Mouse (Mus musculus) mouse embryonic stem cell (cell line): ENCODE measurements around the gene Jph4.

Experiments used
- in situ Hi-C, 2 experiments: fragments of 300-500 bp; cut with MboI; formaldehyde crosslinking; loops; 1 replicate in 1 of 2; 3 replicates in 1 of 2; pipeline ENCODE4 v1.14.3; 2019 to 2020; ENCODE audit warnings: low sequenced_read_pairs in 2 of 2, low pct_unique_long_range_greater_than_20kb in 1 of 2, mixed read lengths in 1 of 2; ENCODE audit not compliant: unreplicated experiment in 1 of 2

Jph4 gene

GRCm38 (mm10) chr14:55122359-55122758 is 5.6 kb upstream of the Jph4 start:
- in situ Hi-C loops, result loop anchor here in 1 of 2 experiments (10.0 kb wide), 2 partner anchors 92 to 332 kb away; no protein-coding TSS in a partner anchor

- in situ Hi-C loops, result loop anchor here in 1 of 2 experiments (10.0 kb wide), 2 partner anchors 93 to 333 kb away; no protein-coding TSS in a partner anchor
Measured at GRCm38 (mm10) chr14:55121947-55122346, 5.2 kb upstream of the Jph4 start.

GRCm38 (mm10) chr14:55119421-55120134 is 2.8 kb upstream of the Jph4 start:
- in situ Hi-C loops, result loop anchor here (10.0 kb wide), 3 partner anchors 95 to 335 kb away; no protein-coding TSS in a partner anchor

- in situ Hi-C loops, result loop anchor here in 1 of 2 experiments (10.0 kb wide), 1 partner anchor 316 kb away; no protein-coding TSS in a partner anchor
Measured at GRCm38 (mm10) chr14:55118852-55119251, 2.1 kb upstream of the Jph4 start.

- in situ Hi-C loops, result loop anchor here in 1 of 2 experiments (10.0 kb wide), 1 partner anchor 319 kb away; no protein-coding TSS in a partner anchor
Measured at GRCm38 (mm10) chr14:55115846-55116245, 889 bp downstream of the Jph4 start.

- in situ Hi-C loops, result loop anchor here in 1 of 2 experiments (10.0 kb wide), 1 partner anchor 320 kb away; no protein-coding TSS in a partner anchor
Measured at GRCm38 (mm10) chr14:55114759-55115701, 1.7 kb downstream of the Jph4 start.

GRCm38 (mm10) chr14:55113975-55114645 is 2.6 kb downstream of the Jph4 start:
- in situ Hi-C loops, result loop anchor here in 1 of 2 experiments (10.0 kb wide), 1 partner anchor 321 kb away; no protein-coding TSS in a partner anchor

- in situ Hi-C loops, result loop anchor here in 1 of 2 experiments (10.0 kb wide), 1 partner anchor 321 kb away; no protein-coding TSS in a partner anchor
Measured at GRCm38 (mm10) chr14:55113351-55113974, 3.3 kb downstream of the Jph4 start.

GRCm38 (mm10) chr14:55111720-55112119 is 5.0 kb downstream of the Jph4 start:
- in situ Hi-C loops, result loop anchor here in 1 of 2 experiments (10.0 kb wide), 1 partner anchor 323 kb away; no protein-coding TSS in a partner anchor

GRCm38 (mm10) chr14:55110076-55110475 is 6.7 kb downstream of the Jph4 start:
- in situ Hi-C loops, result loop anchor here in 1 of 2 experiments (10.0 kb wide), 1 partner anchor 325 kb away; no protein-coding TSS in a partner anchor

GRCm38 (mm10) chr14:55109048-55109873 is 7.5 kb downstream of the Jph4 start:
- in situ Hi-C loops, result no loop called here

- in situ Hi-C loops, result no loop called here
Measured at GRCm38 (mm10) chr14:55108202-55108870, 8.4 kb downstream of the Jph4 start.

- in situ Hi-C loops, result no loop called here
Measured at GRCm38 (mm10) chr14:55106990-55107389, 9.7 kb downstream of the Jph4 start.

- in situ Hi-C loops, result no loop called here
Measured at GRCm38 (mm10) chr14:55105836-55106809, 10.6 kb downstream of the Jph4 start, which contains the start of gene Ap1g2. TSS of gene Ap1g2 (minus strand) at chr14:55106593.

- in situ Hi-C loops, result no loop called here
Measured at GRCm38 (mm10) chr14:55105386-55105785, 11.3 kb downstream of the Jph4 start.
